Mouse (Mus musculus) intestine, embryonic 14.5 days (tissue): ENCODE measurements around the gene Fabp1. TPM values are rescaled to one million over a fixed set of nuclear protein-coding genes. Genes with fewer than 3 reads are reported as not detected.

Experiments used
- ATAC-seq: fragments of 200-750 bp; cut with Nextera tagmentation; replicated peaks from 2 replicates; pipeline ENCODE4 v1.8.0; 2017; ENCODE audit warnings: low read depth, moderate number of reproducible peaks, moderate TSS enrichment, moderate library complexity; ENCODE audit not compliant: low FRiP score, low TSS enrichment
- DNase-seq: peaks from one replicate; pipeline ENCODE4 v3.0.0-alpha.2; 2018; ENCODE audit warnings: low spot score
- H3K27ac ChIP-seq: fragments of 300-500 bp; sonication (generic); 2 replicates; pipeline ENCODE4 v1.5.1; 2014; ENCODE audit warnings: low read depth, mild to moderate bottlenecking, control low read depth
- H3K27me3 ChIP-seq: fragments of 300-500 bp; sonication (generic); replicated peaks from 2 replicates; pipeline ENCODE4 v1.6.1; 2014; ENCODE audit warnings: low read length, control low read depth; ENCODE audit not compliant: control insufficient read depth, insufficient read depth
- H3K36me3 ChIP-seq: fragments of 300-500 bp; sonication (generic); 2 replicates; pipeline ENCODE4 v1.6.1; 2014; ENCODE audit warnings: low read length, control low read depth; ENCODE audit not compliant: control insufficient read depth, insufficient read depth
- H3K4me1 ChIP-seq: fragments of 300-500 bp; sonication (generic); replicated peaks from 2 replicates; pipeline ENCODE4 v1.6.1; 2014; ENCODE audit warnings: low read length, control low read depth, mixed read lengths; ENCODE audit not compliant: control insufficient read depth, insufficient read depth
- H3K4me2 ChIP-seq: fragments of 300-500 bp; sonication (generic); 2 replicates; pipeline ENCODE4 v1.6.1; 2014; ENCODE audit warnings: low read length
- H3K4me3 ChIP-seq: fragments of 300-500 bp; sonication (generic); 2 replicates; pipeline ENCODE4 v1.5.1; 2014; ENCODE audit warnings: low read depth, low read length, control low read depth, mixed read lengths
- H3K9ac ChIP-seq: fragments of 300-500 bp; sonication (generic); 2 replicates; pipeline ENCODE4 v1.6.1; 2014; ENCODE audit warnings: mild to moderate bottlenecking, low read length
- H3K9me3 ChIP-seq: fragments of 300-500 bp; sonication (generic); 2 replicates; pipeline ENCODE4 v1.6.1; 2016; ENCODE audit warnings: low read length, control low read depth; ENCODE audit not compliant: control insufficient read depth
- WGBS: fragments of 180-500 bp; shearing (Covaris S2); extraction: QIAGEN DNeasy Blood & Tissue Kit; methylation state at CpG from one replicate; pipeline ENCODE4 v1.1.7; 2014; 5-methylcytosine and 5-hydroxymethylcytosine counted together
- polyA plus RNA-seq: library from polyadenylated mRNA; unstranded; fragments of >200 nt; fragmentation: Nextera tagmentation; extraction: Ambion mirVana; gene quantifications from 2 replicates; pipeline ENCODE4 v1.2.1, GENCODE M21; 2014

Gene Fabp1
- polyA plus RNA-seq, 1 experiment from 2014 or later: 153 TPM

- Histone ChIP-seq H3K36me3 (no peaks in the 10 kb centered on the region), H3K4me3 (no peak overlapping the region), H3K9ac (no peak overlapping the region), H3K27me3 (no peaks in the 10 kb centered on the region), H3K4me1 (no peaks in the 10 kb centered on the region), H3K9me3 (no peaks in the 10 kb centered on the region), H3K27ac (no peak overlapping the region), H3K4me2 (no peak overlapping the region)
- WGBS: 79% methylated on average over 10 of the region's 10 CpGs
- ATAC-seq (no peak), DNase-seq (no peak)
These were observed 26.6 kb upstream of the Fabp1 start for GRCm38 (mm10) chr6:71172812-71173580.

GRCm38 (mm10) chr6:71180596-71180995 lies 19.0 kb upstream of the Fabp1 start:
- ATAC-seq (no peak), DNase-seq (no peak)
- Histone ChIP-seq H3K36me3 (no peaks in the 10 kb centered on the region), H3K4me3 (no peak overlapping the region), H3K27ac (no peak overlapping the region), H3K4me2 (no peak overlapping the region), H3K9ac (no peak overlapping the region), H3K4me1 (no peaks in the 10 kb centered on the region), H3K27me3 (no peaks in the 10 kb centered on the region), H3K9me3 (no peaks in the 10 kb centered on the region)
- WGBS: 85% methylated on average over 1 of the region's 1 CpGs

DNA sequence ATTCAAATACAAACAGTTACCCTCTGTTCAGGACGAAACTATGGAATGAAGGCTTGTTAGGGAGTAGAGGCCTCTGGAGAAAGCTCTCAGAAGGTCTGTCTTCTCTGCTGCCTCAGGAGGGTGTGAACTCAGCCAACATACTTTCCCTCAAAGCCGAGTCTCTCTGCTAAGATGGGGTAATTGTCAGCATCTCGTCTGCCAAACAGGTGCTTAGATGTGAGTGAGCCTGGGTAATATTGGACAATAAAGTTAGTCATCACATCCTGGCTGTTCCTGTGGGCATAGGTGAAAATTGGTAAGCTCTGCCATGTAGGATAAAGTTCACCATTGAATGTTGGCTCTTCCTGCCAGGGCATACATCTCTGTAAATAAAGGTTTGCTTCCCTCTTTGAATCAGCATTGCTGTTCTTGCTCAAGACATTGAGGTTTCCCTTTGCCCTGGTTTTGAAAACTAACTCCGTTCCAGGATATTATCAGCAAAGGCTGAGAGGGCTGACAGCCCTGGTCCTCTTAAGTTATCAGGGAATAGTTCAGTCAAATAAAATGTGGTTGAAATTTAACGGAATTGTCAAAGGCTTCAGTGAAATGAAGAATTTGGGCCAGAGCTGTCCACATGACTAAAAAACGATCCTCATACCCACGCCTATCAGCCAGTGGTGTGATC lies 14.6 kb upstream of the Fabp1 start:
- ATAC-seq: no peak
- Histone ChIP-seq H3K9ac (no peak overlapping the region), H3K36me3 (no peaks in the 10 kb centered on the region), H3K4me3 (no peak overlapping the region), H3K4me2 (no peak overlapping the region), H3K9me3 (no peaks in the 10 kb centered on the region), H3K4me1 (no peaks in the 10 kb centered on the region), H3K27ac (no peak overlapping the region), H3K27me3 (no peaks in the 10 kb centered on the region)
- 65% methylated on average over 7 of the region's 7 CpGs for WGBS
- no peak for DNase-seq

DNA sequence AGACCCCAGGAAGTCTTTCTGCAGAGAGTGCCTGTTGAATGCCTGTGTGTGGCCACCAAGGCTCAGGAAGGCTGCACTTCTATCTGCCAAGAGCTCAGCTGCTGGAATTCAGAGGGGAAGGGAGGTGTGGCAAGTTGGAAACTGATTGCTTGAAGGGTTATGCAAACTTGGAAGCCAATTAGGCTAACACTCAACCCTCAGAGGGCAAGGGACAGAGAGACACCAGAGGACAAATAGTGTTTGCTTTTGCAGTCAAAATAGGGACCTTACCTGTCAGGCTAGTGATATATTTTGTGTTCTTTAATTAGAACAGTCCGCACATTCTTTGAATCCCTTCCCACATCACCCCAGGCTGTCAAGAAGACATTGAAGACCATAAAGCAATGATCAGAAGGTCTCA lies 10.0 kb upstream of the Fabp1 start:
- WGBS: 46% methylated on average over 1 of the region's 1 CpGs
- Histone ChIP-seq H3K4me1 (no peaks in the 10 kb centered on the region), H3K9ac (no peak overlapping the region), H3K4me3 (no peak overlapping the region), H3K27ac (no peak overlapping the region), H3K27me3 (no peaks in the 10 kb centered on the region), H3K36me3 (no peaks in the 10 kb centered on the region), H3K9me3 (no peaks in the 10 kb centered on the region), H3K4me2 (no peak overlapping the region)
- no peak for DNase-seq
- no peak for ATAC-seq

DNA sequence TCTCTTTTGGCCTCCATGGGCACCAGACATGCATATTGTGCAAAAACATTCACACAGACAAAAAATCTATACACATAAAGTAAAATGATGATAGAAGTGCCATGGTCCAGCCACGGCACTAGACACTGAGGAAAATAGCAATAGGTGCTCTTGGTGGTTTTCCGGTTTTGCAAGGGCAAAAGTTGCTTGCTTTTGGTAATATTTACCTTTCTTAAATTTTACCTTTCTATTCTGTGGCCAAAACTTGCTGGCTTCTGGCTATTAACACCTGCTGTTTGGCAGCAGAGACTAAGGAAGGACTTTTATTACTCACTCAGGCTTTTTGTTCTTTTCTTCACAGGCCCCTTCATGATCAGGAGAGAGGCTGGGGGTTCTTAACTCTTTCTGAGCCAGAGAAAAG lies 9.1 kb upstream of the Fabp1 start:
- H3K4me2 ChIP-seq: no peak overlapping the region
- H3K4me3 ChIP-seq: no peak overlapping the region
- H3K9ac ChIP-seq: no peak overlapping the region
- ATAC-seq: no peak
- no peaks in the 10 kb centered on the region for H3K4me1 ChIP-seq
- 84% methylated on average over 2 of the region's 2 CpGs for WGBS
- no peaks in the 10 kb centered on the region for H3K27me3 ChIP-seq
- no peak overlapping the region for H3K27ac ChIP-seq
- DNase-seq: no peak
- H3K9me3 ChIP-seq: no peaks in the 10 kb centered on the region
- H3K36me3 ChIP-seq: no peaks in the 10 kb centered on the region

GRCm38 (mm10) chr6:71193151-71193740 lies 6.4 kb upstream of the Fabp1 start:
- no peak for ATAC-seq
- Histone ChIP-seq H3K4me2 (no peak overlapping the region), H3K27me3 (no peaks in the 10 kb centered on the region), H3K9me3 (no peaks in the 10 kb centered on the region), H3K27ac (no peak overlapping the region), H3K4me3 (no peak overlapping the region), H3K36me3 (no peaks in the 10 kb centered on the region), H3K4me1 (no peaks in the 10 kb centered on the region), H3K9ac (no peak overlapping the region)
- DNase-seq: no peak
- WGBS: 83% methylated on average over 6 of the region's 6 CpGs

GRCm38 (mm10) chr6:71196107-71196506 lies 3.5 kb upstream of the Fabp1 start:
- no peaks in the 10 kb centered on the region for H3K4me1 ChIP-seq

DNA sequence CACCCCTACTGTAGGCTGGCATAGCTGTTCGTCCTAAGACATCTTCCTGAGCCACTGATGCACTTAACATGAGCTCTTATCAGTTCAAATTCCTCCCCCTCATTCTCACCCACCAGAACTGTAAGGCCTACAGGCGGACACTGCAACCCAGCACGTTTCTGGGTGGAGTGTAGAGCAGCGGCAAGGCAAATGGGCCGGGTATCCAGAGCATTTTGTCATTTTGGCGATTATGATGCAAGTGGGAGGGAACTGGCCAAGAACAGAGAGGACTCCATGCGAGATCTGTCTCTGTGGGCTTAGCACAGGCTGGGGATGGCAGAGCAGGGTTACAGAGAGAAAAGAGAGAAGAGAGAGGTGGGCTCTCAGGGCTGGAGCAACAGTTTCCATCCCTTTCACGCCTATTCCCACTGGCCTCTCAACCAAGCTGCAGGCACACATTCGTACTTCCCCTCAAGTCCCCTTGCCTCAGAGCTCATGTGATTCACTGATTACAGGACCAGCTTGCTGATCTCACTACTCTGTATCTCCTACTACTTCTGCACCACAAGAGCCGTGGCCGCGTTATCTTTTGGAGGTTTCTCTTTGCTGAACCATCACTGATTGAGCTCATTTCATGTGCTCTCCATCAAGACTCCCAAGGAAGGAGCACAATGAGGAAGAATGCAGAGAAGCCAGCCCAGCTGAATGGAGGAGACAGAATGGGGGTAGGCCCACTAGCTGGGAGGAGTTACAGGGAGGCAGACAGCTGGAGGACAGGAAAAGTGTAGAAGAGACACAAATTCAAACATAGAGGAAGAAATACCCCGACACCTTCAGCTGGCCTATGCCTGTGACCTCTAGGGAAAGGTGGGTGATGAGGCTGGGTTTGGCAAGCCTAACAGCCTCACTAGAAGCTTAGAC lies 1.7 kb upstream of the Fabp1 start:
- no peaks in the 10 kb centered on the region for H3K27me3 ChIP-seq
- no peaks in the 10 kb centered on the region for H3K4me1 ChIP-seq
- H3K27ac ChIP-seq: no peak overlapping the region
- no peak for ATAC-seq
- H3K36me3 ChIP-seq: no peaks in the 10 kb centered on the region
- H3K9me3 ChIP-seq: no peaks in the 10 kb centered on the region
- H3K4me3 ChIP-seq: no peak overlapping the region
- 75% methylated on average over 13 of the region's 13 CpGs for WGBS
- H3K4me2 ChIP-seq: no peak overlapping the region
- no peak overlapping the region for H3K9ac ChIP-seq
- no peak for DNase-seq

More at GRCm38 (mm10) chr6:71196107-71196506, 3.5 kb upstream of the Fabp1 start:
- DNase-seq: no peak
- Histone ChIP-seq H3K9me3 (no peaks in the 10 kb centered on the region), H3K36me3 (no peaks in the 10 kb centered on the region), H3K27ac (no peak overlapping the region), H3K9ac (no peak overlapping the region), H3K4me2 (no peak overlapping the region), H3K27me3 (no peaks in the 10 kb centered on the region), H3K4me3 (no peak overlapping the region)
- no peak for ATAC-seq
